Mouse (Mus musculus) olfactory bulb, adult 2 months (tissue): ENCODE results near the gene Kcna6.

Experiments used
- CTCF ChIP-seq: fragments of 200-500 bp; IDR thresholded peaks from 2 replicates; pipeline ENCODE4 v1.5.1; 2012; ENCODE audit warnings: low read depth, mild to moderate bottlenecking, low read length, moderate library complexity; ENCODE audit not compliant: insufficient read depth
- POLR2A ChIP-seq: fragments of 200-500 bp; IDR thresholded peaks from 2 replicates; pipeline ENCODE4 v1.6.1; 2012; ENCODE audit warnings: mild to moderate bottlenecking, low read depth, low read length, moderate library complexity; ENCODE audit not compliant: insufficient read depth

- TF ChIP-seq POLR2A: no peak
- TF ChIP-seq CTCF: no peak
These were observed 27.4 kb upstream of the Kcna6 start for GRCm38 (mm10) chr6:126767610-126768532.
